Mouse (Mus musculus) embryonic facial prominence, embryonic 13.5 days (tissue): ENCODE measurements around the gene Pde6g. TPM values are rescaled to one million over a fixed set of nuclear protein-coding genes. Genes with fewer than 3 reads are reported as not detected.
A peak's percentile ranks its signal among the peaks of the same experiment; 100 is the strongest.

ENCODE experiments used
- ATAC-seq: fragments of 200-750 bp; cut with Nextera tagmentation; 2 replicates; pipeline ENCODE4 v1.8.0; 2017; ENCODE audit warnings: low read depth; ENCODE audit not compliant: insufficient number of reproducible peaks, insufficient read depth, low FRiP score, low TSS enrichment
- H3K27ac ChIP-seq: fragments of 300-500 bp; sonication (generic); 2 replicates; pipeline ENCODE4 v1.5.1; 2015; ENCODE audit warnings: moderate library complexity, mild to moderate bottlenecking, inconsistent platforms
- H3K27me3 ChIP-seq: fragments of 300-500 bp; sonication (generic); 2 replicates; pipeline ENCODE4 v1.6.1; 2015; ENCODE audit warnings: mild to moderate bottlenecking, inconsistent platforms
- H3K36me3 ChIP-seq: fragments of 300-500 bp; sonication (generic); 2 replicates; pipeline ENCODE4 v1.6.1; 2015; ENCODE audit warnings: mild to moderate bottlenecking, inconsistent platforms
- H3K4me1 ChIP-seq: fragments of 300-500 bp; sonication (generic); 2 replicates; pipeline ENCODE4 v1.6.1; 2015; ENCODE audit warnings: inconsistent platforms
- H3K4me2 ChIP-seq: fragments of 300-500 bp; sonication (generic); 2 replicates; pipeline ENCODE4 v1.6.1; 2015; ENCODE audit warnings: moderate library complexity, mild to moderate bottlenecking, inconsistent platforms
- H3K4me3 ChIP-seq: fragments of 300-500 bp; sonication (generic); 2 replicates; pipeline ENCODE4 v1.5.1; 2015; ENCODE audit warnings: mild to moderate bottlenecking, inconsistent platforms
- H3K9ac ChIP-seq: fragments of 300-500 bp; sonication (generic); 2 replicates; pipeline ENCODE4 v1.6.1; 2015; ENCODE audit warnings: mild to moderate bottlenecking, inconsistent platforms
- H3K9me3 ChIP-seq: fragments of 300-500 bp; sonication (generic); 2 replicates; pipeline ENCODE4 v1.6.1; 2016; ENCODE audit warnings: inconsistent platforms
- WGBS: fragments of 180-500 bp; shearing (Covaris S2); methylation state at CpG from one replicate; pipeline ENCODE4 v1.1.7; 2015; ENCODE audit warnings: mixed read lengths; 5-methylcytosine and 5-hydroxymethylcytosine counted together
- polyA plus RNA-seq: library from polyadenylated mRNA; unstranded; fragments of >200 nt; fragmentation: Nextera tagmentation; extraction: Ambion mirVana; gene quantifications from 2 replicates; pipeline ENCODE4 v1.2.1, GENCODE M21; 2015

Pde6g gene
- polyA plus RNA-seq, 1 experiment from 2014 or later, result not detected

GRCm38 (mm10) chr11:120491317-120492023, 38.2 kb upstream of the Pde6g start, which contains the start of gene Slc25a10:
Gene Slc25a10 (plus strand): TSS chr11:120491840.
- Histone ChIP-seq H3K36me3 (peaks cover 56% of the 10 kb centered on the region), H3K27me3 (no peaks in the 10 kb centered on the region), H3K4me1 (peaks cover 34% of the 10 kb centered on the region), H3K9ac (peak within 1 kb of the TSS; percentile 89), H3K4me3 (peak within 1 kb of the TSS; percentile 99), H3K9me3 (no peaks in the 10 kb centered on the region), H3K4me2 (peak within 1 kb of the TSS; percentile 95), H3K27ac (peak within 1 kb of the TSS; percentile 87)
- WGBS, result under 1% methylated on average over 35 of the region's 35 CpGs
- peak; percentile 66 for ATAC-seq

GRCm38 (mm10) chr11:120490291-120491046, 37.2 kb upstream of the Pde6g start:
- no peak overlapping the region for H3K9ac ChIP-seq
- H3K27ac ChIP-seq, result peak overlapping the region; percentile 87
- 39% methylated on average over 4 of the region's 4 CpGs for WGBS
- H3K36me3 ChIP-seq, result peaks cover 55% of the 10 kb centered on the region
- no peaks in the 10 kb centered on the region for H3K27me3 ChIP-seq
- H3K4me2 ChIP-seq, result peak overlapping the region; percentile 95
- H3K4me1 ChIP-seq, result peaks cover 40% of the 10 kb centered on the region
- H3K4me3 ChIP-seq, result peak overlapping the region; percentile 99
- ATAC-seq, result no peak
- no peaks in the 10 kb centered on the region for H3K9me3 ChIP-seq

GRCm38 (mm10) chr11:120489054-120489761, 35.9 kb upstream of the Pde6g start:
- H3K27ac ChIP-seq, result no peak overlapping the region
- H3K4me2 ChIP-seq, result no peak overlapping the region
- 60% methylated on average over 4 of the region's 4 CpGs for WGBS
- peaks cover 44% of the 10 kb centered on the region for H3K36me3 ChIP-seq
- no peak overlapping the region for H3K9ac ChIP-seq
- peaks cover 44% of the 10 kb centered on the region for H3K4me1 ChIP-seq
- H3K4me3 ChIP-seq, result peak overlapping the region; percentile 4; the same call in 1 of the 2 replicates
- H3K9me3 ChIP-seq, result no peaks in the 10 kb centered on the region
- no peak for ATAC-seq
- H3K27me3 ChIP-seq, result no peaks in the 10 kb centered on the region

GRCm38 (mm10) chr11:120488516-120488915, 35.2 kb upstream of the Pde6g start:
- no peak for ATAC-seq
- Histone ChIP-seq H3K27me3 (no peaks in the 10 kb centered on the region), H3K36me3 (peaks cover 45% of the 10 kb centered on the region), H3K9me3 (no peaks in the 10 kb centered on the region), H3K4me1 (peaks cover 45% of the 10 kb centered on the region), H3K9ac (no peak overlapping the region), H3K4me3 (no peak overlapping the region), H3K27ac (no peak overlapping the region), H3K4me2 (no peak overlapping the region)
- 80% methylated on average over 4 of the region's 4 CpGs for WGBS

GRCm38 (mm10) chr11:120485251-120485650, 32.0 kb upstream of the Pde6g start:
- H3K36me3 ChIP-seq, result peaks cover 76% of the 10 kb centered on the region

GRCm38 (mm10) chr11:120484265-120484981, 31.1 kb upstream of the Pde6g start, which contains the start of gene Mrpl12:
Gene Mrpl12 (plus strand): TSS chr11:120484613.
- Histone ChIP-seq H3K9ac (peak within 1 kb of the TSS; percentile 96), H3K36me3 (peaks cover 79% of the 10 kb centered on the region), H3K9me3 (no peaks in the 10 kb centered on the region), H3K27me3 (no peaks in the 10 kb centered on the region), H3K4me2 (peak within 1 kb of the TSS; percentile 73), H3K27ac (peak within 1 kb of the TSS; percentile 91), H3K4me1 (peaks cover 17% of the 10 kb centered on the region), H3K4me3 (peak within 1 kb of the TSS; percentile 98)
- under 1% methylated on average over 60 of the region's 60 CpGs for WGBS
- peak; percentile 90 for ATAC-seq

More at GRCm38 (mm10) chr11:120485251-120485650, 32.0 kb upstream of the Pde6g start:
- no peaks in the 10 kb centered on the region for H3K9me3 ChIP-seq
- WGBS, result 8% methylated on average over 10 of the region's 10 CpGs
- peaks cover 19% of the 10 kb centered on the region for H3K4me1 ChIP-seq
- peak overlapping the region; percentile 98 for H3K4me3 ChIP-seq
- peak overlapping the region; percentile 96 for H3K9ac ChIP-seq
- no peaks in the 10 kb centered on the region for H3K27me3 ChIP-seq
- H3K4me2 ChIP-seq, result peak overlapping the region; percentile 73
- H3K27ac ChIP-seq, result peak overlapping the region; percentile 91
- ATAC-seq, result no peak

GRCm38 (mm10) chr11:120483448-120483934, 30.2 kb upstream of the Pde6g start:
- Histone ChIP-seq H3K4me2 (peak overlapping the region; percentile 73), H3K27me3 (no peaks in the 10 kb centered on the region), H3K9me3 (no peaks in the 10 kb centered on the region), H3K36me3 (peaks cover 82% of the 10 kb centered on the region), H3K27ac (peak overlapping the region; percentile 91), H3K9ac (peak overlapping the region; percentile 96), H3K4me3 (peak overlapping the region; percentile 98), H3K4me1 (peaks cover 15% of the 10 kb centered on the region)
- 92% methylated on average over 7 of the region's 7 CpGs for WGBS
- ATAC-seq, result no peak

- Histone ChIP-seq H3K9ac (no peak overlapping the region), H3K27ac (no peak overlapping the region), H3K36me3 (peaks cover 76% of the 10 kb centered on the region), H3K27me3 (no peaks in the 10 kb centered on the region), H3K4me3 (no peak overlapping the region), H3K4me2 (no peak overlapping the region), H3K9me3 (no peaks in the 10 kb centered on the region), H3K4me1 (peaks cover 10% of the 10 kb centered on the region)
- ATAC-seq, result no peak
- WGBS, result 95% methylated on average over 6 of the region's 6 CpGs
Measured at GRCm38 (mm10) chr11:120472052-120472451, 18.8 kb upstream of the Pde6g start.

- ATAC-seq, result peak; percentile 29; the same call in 1 of the 2 replicates
- Histone ChIP-seq H3K4me3 (peak overlapping the region; percentile 98), H3K4me2 (peak overlapping the region; percentile 93), H3K9ac (peak overlapping the region; percentile 95), H3K27ac (peak overlapping the region; percentile 55), H3K36me3 (peaks cover 61% of the 10 kb centered on the region), H3K9me3 (no peaks in the 10 kb centered on the region), H3K4me1 (peaks cover 22% of the 10 kb centered on the region), H3K27me3 (no peaks in the 10 kb centered on the region)
- under 1% methylated on average over 33 of the region's 33 CpGs for WGBS
Measured at GRCm38 (mm10) chr11:120467736-120468092, 14.4 kb upstream of the Pde6g start.

- H3K27me3 ChIP-seq, result no peaks in the 10 kb centered on the region
- peak within 1 kb of the TSS; percentile 93 for H3K4me2 ChIP-seq
- H3K4me1 ChIP-seq, result peaks cover 22% of the 10 kb centered on the region
- peaks cover 61% of the 10 kb centered on the region for H3K36me3 ChIP-seq
- H3K4me3 ChIP-seq, result peak within 1 kb of the TSS; percentile 98
- under 1% methylated on average over 53 of the region's 54 CpGs for WGBS
- ATAC-seq, result peak; percentile 99
- peak within 1 kb of the TSS; percentile 95 for H3K9ac ChIP-seq
- H3K9me3 ChIP-seq, result no peaks in the 10 kb centered on the region
- H3K27ac ChIP-seq, result peak within 1 kb of the TSS; percentile 74
Measured at GRCm38 (mm10) chr11:120467051-120467735, 13.9 kb upstream of the Pde6g start, which contains the start of gene Arl16. Gene Arl16 (minus strand): TSS chr11:120467607.
